Mouse (Mus musculus) bone marrow, adult 2 months (tissue): ENCODE data around the gene BC049730.

Experiments used
- CTCF ChIP-seq: fragments of 200-500 bp; IDR thresholded peaks from 2 replicates; pipeline ENCODE4 v1.5.1; 2011; ENCODE audit warnings: low read length, control low read depth; ENCODE audit not compliant: control insufficient read depth, insufficient read depth
- POLR2A ChIP-seq: fragments of 200-500 bp; IDR thresholded peaks from 2 replicates; pipeline ENCODE4 v1.6.1; 2011; ENCODE audit warnings: low read depth, mild to moderate bottlenecking, control low read depth, low read length, borderline replicate concordance; ENCODE audit not compliant: control insufficient read depth

DNA sequence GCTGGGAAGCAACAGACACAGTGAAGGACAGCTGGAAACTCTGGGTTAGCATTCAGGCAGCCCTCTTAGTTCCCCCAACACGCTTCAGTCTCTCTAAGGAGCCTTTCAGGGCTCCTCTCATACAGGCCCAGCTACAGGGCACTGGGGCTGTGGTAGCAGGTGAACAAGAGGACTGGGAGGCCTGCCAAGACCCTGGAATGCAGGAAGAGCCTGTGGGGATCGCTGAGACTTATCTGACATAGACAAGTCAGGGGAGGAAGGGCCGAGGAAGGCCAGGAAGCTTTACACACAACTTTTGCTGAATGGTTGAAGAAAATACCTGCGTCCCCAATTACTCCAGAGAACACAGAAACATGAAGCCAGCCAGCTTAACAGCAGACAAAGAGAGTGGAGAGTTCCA is 41.7 kb downstream of the BC049730 start:
- TF ChIP-seq CTCF (no peak), POLR2A (no peak)
